Mouse (Mus musculus) kidney, postnatal 36 days (tissue): ENCODE data around the gene Tmprss6.

Source experiments
- DNase-seq, 2 experiments: peaks; one replicate each; pipeline ENCODE4 v3.0.0; 2021 to 2022; ENCODE audit warnings: mixed read lengths in 2 of 2

Gene Tmprss6

GRCm38 (mm10) chr15:78413719-78414117 lies 54.7 kb downstream of the Tmprss6 start:
- DNase-seq, result no peak

- no peak for DNase-seq
Measured at GRCm38 (mm10) chr15:78413083-78413718, 55.2 kb downstream of the Tmprss6 start.

DNA sequence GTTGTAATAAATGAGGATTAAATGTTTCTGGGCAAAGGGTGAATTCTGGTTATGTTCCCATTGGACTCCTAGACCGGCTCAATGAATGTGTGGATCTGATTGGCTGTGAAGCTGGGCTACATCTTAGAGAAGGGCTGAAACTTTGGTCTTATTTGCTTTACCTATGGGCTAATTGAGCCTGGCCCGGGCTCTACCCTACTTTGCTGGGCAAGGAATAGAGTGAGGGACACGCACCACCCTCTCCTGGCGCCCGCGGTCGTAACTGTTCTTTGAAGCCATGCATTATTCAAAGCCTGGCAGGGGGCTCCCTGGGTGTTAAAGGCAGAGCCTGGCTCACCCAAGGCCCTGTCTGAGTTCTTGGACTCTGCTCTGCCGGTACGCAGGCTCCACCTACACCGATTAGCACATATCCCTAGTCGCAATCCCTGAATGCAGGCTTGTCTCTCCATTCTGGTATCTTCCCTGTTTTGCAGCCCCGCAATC lies 58.8 kb downstream of the Tmprss6 start:
- peak; percentile 76 to 81 for DNase-seq

- peak; percentile 93 for DNase-seq
Measured at GRCm38 (mm10) chr15:78406293-78406934, 62.0 kb downstream of the Tmprss6 start, which contains the start of gene Mpst. Gene Mpst, plus strand, starts transcription at chr15:78406416.

DNA sequence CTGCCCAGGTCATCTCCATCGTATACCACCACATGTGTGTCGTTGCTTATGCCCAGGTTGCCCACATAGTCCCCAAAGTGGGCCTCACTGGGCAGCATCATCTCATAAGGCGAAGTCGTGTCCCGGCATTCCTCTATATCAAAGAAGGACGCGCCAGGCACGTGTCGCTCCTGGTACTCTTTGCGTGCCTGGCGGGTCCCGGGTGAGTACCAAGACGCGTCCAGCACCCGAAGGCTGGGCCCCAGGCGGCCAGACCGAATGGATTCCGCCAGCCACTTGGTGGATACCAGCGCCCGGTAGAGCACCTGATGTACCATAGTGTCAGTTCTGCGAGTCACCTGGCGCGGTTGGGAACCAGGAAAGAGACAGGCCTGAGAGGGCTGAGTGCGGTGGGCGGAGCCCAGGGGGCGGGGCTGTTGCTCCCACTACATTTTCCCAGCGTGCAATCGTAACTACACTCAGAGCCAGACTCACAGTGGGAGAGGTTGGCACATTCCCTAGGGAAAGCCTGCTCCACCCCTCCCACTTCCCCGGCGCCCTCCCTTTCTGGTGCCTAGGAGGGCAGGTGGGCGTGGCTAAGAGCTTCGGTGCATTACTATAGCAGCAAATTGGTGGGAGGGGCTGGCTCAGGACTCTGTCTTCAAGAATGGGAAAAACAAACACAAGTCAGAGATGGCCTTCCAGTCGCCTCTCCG lies 62.8 kb downstream of the Tmprss6 start, which contains the start of gene Tst:
Gene Tst, minus strand, starts transcription at position 391 of the 695 bp plus-strand sequence.
- peak; percentile 97 to 99 for DNase-seq

DNA sequence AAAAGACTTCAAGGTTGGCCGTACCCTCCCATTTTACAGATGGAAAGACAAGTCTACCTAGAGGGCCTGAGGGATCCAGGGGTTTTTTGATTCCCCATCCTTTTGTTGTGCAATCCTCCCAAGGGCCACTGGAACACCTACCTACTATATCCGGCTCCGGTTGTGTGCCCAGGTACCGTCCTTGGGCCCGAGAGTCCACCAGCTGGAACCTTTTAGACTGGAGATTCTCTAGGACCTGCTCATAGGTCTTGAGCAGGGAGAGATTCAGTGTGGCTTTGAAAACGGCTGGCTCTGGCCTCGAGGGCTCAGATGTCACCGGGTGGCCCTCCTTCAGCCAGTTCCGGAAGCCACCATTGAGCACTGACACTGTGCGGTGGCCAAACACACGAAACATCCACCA lies 63.3 kb downstream of the Tmprss6 start:
- DNase-seq, result no peak

DNA sequence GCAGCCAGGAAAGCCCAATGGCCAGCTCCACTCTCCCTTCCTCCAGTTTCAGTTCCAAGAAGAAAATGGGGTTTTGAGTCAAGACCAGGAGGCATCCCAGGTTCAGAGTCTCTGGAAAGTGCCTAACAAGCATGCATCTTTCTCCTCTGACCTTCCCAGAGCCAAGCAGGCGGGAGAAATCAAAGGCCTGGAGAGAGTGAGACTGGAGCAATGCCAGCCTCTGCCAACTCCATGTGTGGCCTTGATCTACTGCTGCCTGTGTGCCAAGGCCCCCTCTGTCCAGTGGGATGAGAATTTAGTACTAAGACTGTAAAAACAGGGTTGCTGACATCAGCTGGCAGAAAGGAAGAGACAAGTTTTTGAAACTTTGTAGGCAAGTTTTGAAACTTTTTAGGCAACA lies 64.5 kb downstream of the Tmprss6 start:
- DNase-seq, result peak; percentile 88

DNA sequence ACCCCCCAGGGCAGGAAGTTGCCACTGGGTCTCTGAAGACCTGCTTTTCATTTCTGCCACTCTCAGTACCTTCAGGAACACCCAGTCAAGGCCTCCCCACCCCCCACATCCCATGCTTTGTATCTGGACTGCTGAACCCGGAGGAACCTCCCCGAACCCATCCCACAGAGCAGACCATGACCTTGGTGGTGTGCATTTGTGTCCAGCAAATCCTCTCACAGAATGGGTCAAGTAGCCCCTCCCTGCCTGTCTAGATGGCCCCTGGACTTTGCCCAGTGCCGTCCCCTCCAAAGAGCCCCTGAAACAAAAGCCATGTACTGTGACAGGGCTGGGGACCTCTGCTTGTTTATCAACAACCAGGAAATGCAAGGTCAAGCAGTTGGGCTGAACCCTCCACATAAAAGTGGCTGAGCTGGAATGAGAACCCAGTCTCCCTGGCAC lies 65.1 kb downstream of the Tmprss6 start:
- peak; percentile 91 for DNase-seq

- peak; percentile 64 to 81 for DNase-seq
Measured at GRCm38 (mm10) chr15:78402423-78402822, 66.0 kb downstream of the Tmprss6 start.

DNA sequence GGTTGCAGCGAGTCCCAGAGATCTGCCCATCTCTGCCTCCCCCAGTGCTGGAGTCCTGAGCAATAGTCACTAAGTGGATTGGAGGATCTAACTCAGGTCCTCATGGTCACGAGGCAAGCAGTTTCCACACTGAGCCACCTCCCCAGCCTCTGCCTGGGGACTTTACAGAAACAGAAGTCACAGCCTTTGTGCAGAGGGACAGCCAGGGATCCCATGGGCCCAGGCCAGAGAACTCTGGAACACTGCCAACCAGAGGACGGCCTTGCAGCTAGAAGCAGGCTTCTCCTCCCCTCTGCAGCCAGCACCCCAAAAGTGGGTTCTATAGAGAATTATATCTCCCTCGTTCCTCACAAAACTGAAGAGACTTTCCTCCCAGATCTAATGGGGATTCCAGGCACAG lies 66.5 kb downstream of the Tmprss6 start:
- peak; percentile 79 to 85 for DNase-seq

GRCm38 (mm10) chr15:78401345-78401744 lies 67.1 kb downstream of the Tmprss6 start:
- DNase-seq, result no peak

DNA sequence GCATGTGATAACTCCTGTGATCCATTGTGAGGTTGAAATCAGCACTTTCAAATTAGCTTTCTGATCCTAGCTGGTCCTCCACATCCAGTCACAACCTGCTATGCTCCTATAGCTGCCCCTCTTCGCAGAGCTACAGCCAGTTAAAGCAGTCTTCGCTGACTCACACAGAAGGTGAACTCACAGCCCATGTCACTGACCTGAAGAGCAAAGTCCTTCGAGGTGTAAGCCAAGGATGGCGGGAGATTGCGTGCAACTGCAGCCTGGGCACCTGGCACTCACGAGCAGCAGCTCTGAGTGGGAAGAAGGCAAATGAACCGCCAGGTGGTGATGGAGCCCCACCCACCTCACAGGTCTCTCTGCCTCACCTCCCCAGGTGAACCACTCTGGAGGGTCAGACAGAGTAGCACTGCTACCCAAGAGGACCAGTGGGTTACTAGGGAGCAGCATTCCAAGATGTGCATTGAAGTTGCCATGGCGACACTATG lies 72.9 kb downstream of the Tmprss6 start, which contains the start of gene Tex33:
Gene Tex33, minus strand, starts transcription at position 435 of the 485 bp plus-strand sequence.
- DNase-seq, result peak; percentile 61 to 69

DNA sequence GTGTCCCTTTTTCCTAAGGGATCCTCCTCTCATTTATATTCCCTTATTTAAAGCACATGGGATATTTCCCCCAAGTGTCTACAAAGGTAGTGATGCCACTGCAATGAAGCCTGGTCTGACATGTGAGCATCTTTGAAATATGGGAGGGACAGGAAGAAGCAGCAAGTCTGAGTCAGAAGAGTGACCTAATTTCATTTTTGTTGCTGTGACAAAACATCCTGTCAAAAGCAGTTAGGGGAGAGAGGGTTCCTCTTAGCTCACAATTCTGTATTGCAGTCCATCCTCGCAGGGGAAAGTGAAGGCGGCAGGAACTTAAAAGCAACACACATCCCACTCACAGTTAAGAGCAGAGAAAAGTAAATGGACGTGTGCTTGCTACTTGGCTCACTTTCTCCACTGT lies 77.6 kb downstream of the Tmprss6 start:
- no peak for DNase-seq
